Comparison of ENCODE assay signal across 13 mouse cellular contexts in the genomic region with DNA sequence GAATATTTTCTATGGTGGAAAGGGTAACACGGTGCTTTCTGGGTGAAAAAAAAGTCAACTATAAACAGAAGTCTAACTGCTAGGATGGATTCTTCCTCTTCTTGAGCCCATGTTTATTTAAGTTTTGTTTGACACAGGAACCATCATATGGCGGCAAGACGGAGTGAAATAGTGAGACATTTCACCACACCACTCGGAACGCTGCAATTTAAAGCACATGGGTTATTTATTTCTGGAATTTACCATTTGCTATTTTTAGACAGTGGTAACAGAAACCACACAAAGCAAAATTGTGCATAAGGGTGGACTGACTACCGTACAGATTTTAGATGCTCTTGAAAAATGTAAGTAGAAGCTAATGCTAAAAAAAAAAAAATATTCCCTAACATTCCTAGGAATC.
"Had no signal": no experiment of that assay in that cellular context is flagged by ENCODE, and none has a peak within 500 bp of the region (broad histone marks: within the 10 kb centered on the region; RNA-seq: fewer than 3 reads in every experiment).

No protein-coding gene starts in this region.

- H3K4me2 ChIP-seq: neural tube, embryonic 15.5 days had no signal

- H3K9me3 ChIP-seq: midbrain, embryonic 10.5 days; neural tube, embryonic 15.5 days had no signal

- H3K4me1 ChIP-seq: midbrain, embryonic 10.5 days; neural tube, embryonic 15.5 days had no signal

- H3K27ac ChIP-seq: liver, embryonic 14.5 days; midbrain, embryonic 10.5 days; neural tube, embryonic 15.5 days had no signal

- H3K4me3 ChIP-seq: left cerebral cortex, adult 2 months; midbrain, embryonic 10.5 days; myocyte; neural tube, embryonic 15.5 days had no signal

- H3K9ac ChIP-seq: liver, embryonic 14.5 days; neural tube, embryonic 15.5 days had no signal

- DNase-seq: kidney, adult 9 months; kidney, postnatal 25 days; lung, adult 18-20 months; lung, postnatal 36 days; midbrain, embryonic 14.5 days; thymus, adult 18-20 months; thymus, postnatal 14 days had no signal

- ATAC-seq: lung, postnatal 0 days had no signal

- H3K36me3 ChIP-seq: midbrain, embryonic 10.5 days; neural tube, embryonic 15.5 days had no signal

- H3K27me3 ChIP-seq: neural tube, embryonic 15.5 days had no signal
